Mouse (Mus musculus) liver, embryonic 16.5 days (tissue): Measurements from ENCODE around the gene 2310022B05Rik. TPM values are rescaled to one million over a fixed set of nuclear protein-coding genes. Genes with fewer than 3 reads are reported as not detected.
A peak's percentile ranks its signal among the peaks of the same experiment; 100 is the strongest.

ENCODE experiments used
- ATAC-seq: fragments of 200-750 bp; cut with Nextera tagmentation; 2 replicates; pipeline ENCODE4 v1.8.0; 2017; ENCODE audit warnings: low read depth, mild to moderate bottlenecking, moderate number of reproducible peaks, moderate library complexity
- H3K27ac ChIP-seq: fragments of 300-500 bp; sonication (generic); 2 replicates; pipeline ENCODE4 v1.5.1; 2014; ENCODE audit warnings: mild to moderate bottlenecking, low read length
- H3K27me3 ChIP-seq: fragments of 300-500 bp; sonication (generic); 2 replicates; pipeline ENCODE4 v1.6.1; 2014; ENCODE audit warnings: low read depth, low read length, mixed read lengths; ENCODE audit not compliant: control insufficient read depth, insufficient read depth
- H3K36me3 ChIP-seq: fragments of 300-500 bp; sonication (generic); 2 replicates; pipeline ENCODE4 v1.6.1; 2014; ENCODE audit warnings: mild to moderate bottlenecking; ENCODE audit not compliant: control insufficient read depth, insufficient read depth
- H3K4me1 ChIP-seq: fragments of 300-500 bp; sonication (generic); 2 replicates; pipeline ENCODE4 v1.6.1; 2014; ENCODE audit warnings: low read depth, low read length, mixed read lengths; ENCODE audit not compliant: control insufficient read depth
- H3K4me2 ChIP-seq: fragments of 300-500 bp; sonication (generic); 2 replicates; pipeline ENCODE4 v1.6.1; 2014; ENCODE audit warnings: low read depth, low read length, mixed read lengths
- H3K4me3 ChIP-seq: fragments of 300-500 bp; sonication (generic); 2 replicates; pipeline ENCODE4 v1.5.1; 2014; ENCODE audit warnings: low read depth, mild to moderate bottlenecking, low read length
- H3K9ac ChIP-seq: fragments of 300-500 bp; sonication (generic); 2 replicates; pipeline ENCODE4 v1.6.1; 2014; ENCODE audit warnings: low read depth, low read length
- H3K9me3 ChIP-seq: fragments of 300-500 bp; sonication (generic); replicated peaks from 2 replicates; pipeline ENCODE4 v1.6.1; 2016; ENCODE audit warnings: low read length; ENCODE audit not compliant: control insufficient read depth
- WGBS: fragments of 180-500 bp; shearing (Covaris S2); extraction: QIAGEN DNeasy Blood & Tissue Kit; methylation state at CpG from one replicate; pipeline ENCODE4 v1.1.7; 2014; ENCODE audit not compliant: insufficient replicate concordance; 5-methylcytosine and 5-hydroxymethylcytosine counted together
- polyA plus RNA-seq: library from polyadenylated mRNA; unstranded; fragments of >200 nt; fragmentation: Nextera tagmentation; extraction: Ambion mirVana; gene quantifications from 2 replicates; pipeline ENCODE4 v1.2.1, GENCODE M21; 2015

2310022B05Rik gene
- polyA plus RNA-seq, 1 experiment from 2014 or later = 6.4 TPM

- Histone ChIP-seq H3K4me2 (no peak overlapping the region), H3K4me3 (no peak overlapping the region), H3K9me3 (no peaks in the 10 kb centered on the region), H3K9ac (no peak overlapping the region), H3K4me1 (peaks cover 17% of the 10 kb centered on the region), H3K36me3 (no peaks in the 10 kb centered on the region), H3K27ac (peak overlapping the region; percentile 76), H3K27me3 (no peaks in the 10 kb centered on the region)
- peak; percentile 83 for ATAC-seq
- 74% methylated on average over 20 of the region's 20 CpGs for WGBS
These were observed 11.4 kb downstream of the 2310022B05Rik start for GRCm38 (mm10) chr8:124651776-124652175.

GRCm38 (mm10) chr8:124648311-124648710 lies 14.9 kb downstream of the 2310022B05Rik start:
- Histone ChIP-seq H3K4me3 (no peak overlapping the region), H3K27ac (no peak overlapping the region), H3K9ac (no peak overlapping the region), H3K4me1 (peaks cover 13% of the 10 kb centered on the region), H3K27me3 (no peaks in the 10 kb centered on the region), H3K4me2 (no peak overlapping the region), H3K36me3 (no peaks in the 10 kb centered on the region), H3K9me3 (no peaks in the 10 kb centered on the region)
- ATAC-seq = no peak

DNA sequence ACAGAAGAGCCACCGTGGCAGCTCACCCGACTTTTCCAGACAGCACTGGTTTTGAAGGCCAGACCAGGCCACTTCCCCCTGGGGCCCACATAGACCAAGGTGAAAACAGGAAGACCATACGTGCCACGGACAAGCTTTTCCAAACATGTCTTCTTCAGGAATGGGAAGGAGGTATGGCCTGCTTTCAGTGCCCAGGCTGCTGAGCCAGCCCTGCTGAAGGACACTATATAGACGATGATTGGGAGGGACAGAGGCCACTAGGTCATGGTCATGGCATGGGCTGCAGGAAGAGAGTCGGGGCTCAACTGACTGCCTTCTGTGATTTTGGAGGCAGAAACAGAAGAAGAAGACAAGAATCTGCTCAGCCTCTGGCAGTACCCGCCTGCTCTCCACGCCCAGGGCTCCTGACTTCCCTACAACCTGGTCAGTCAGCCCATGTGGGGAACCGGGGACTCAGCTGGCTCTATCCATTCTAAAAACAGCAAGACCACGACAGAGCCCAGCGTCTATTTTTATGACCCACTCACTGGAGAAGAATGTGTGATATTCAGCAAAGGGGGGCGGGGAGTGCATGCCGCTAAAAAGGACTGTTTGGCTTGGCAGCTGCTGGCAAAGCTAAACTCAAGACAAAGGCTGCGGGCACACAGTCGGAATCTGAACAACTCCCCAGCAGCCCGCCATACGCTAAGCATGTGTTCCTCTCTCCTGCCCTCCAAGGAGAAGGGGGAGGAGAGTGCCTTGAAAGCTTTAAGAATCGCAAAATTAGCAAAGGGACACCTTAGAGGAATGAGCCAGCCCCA lies 19.4 kb downstream of the 2310022B05Rik start:
- Histone ChIP-seq H3K36me3 (peaks cover 6% of the 10 kb centered on the region), H3K4me1 (no peaks in the 10 kb centered on the region), H3K9ac (no peak overlapping the region), H3K27me3 (no peaks in the 10 kb centered on the region), H3K9me3 (no peaks in the 10 kb centered on the region), H3K27ac (no peak overlapping the region), H3K4me3 (no peak overlapping the region), H3K4me2 (no peak overlapping the region)
- 60% methylated on average over 18 of the region's 18 CpGs for WGBS
- ATAC-seq = no peak

DNA sequence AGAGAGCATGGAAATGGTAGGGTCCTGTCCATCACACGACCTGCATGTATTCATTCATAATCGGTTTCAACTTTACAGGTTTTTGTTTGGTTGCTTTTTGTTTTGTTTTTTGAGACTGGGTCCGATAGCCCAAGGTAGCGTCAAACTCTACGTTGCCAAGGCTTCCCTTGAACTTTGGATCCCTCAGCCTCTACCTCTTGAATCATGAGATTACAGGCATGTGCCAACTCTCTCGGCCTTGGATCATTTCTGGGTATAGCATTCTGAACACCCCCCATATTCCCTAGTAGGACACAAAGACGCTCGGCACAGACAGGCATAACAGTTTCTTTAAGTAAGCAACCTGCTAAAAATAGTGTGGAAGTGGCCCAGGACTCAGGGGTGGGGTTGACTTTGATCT lies 21.6 kb downstream of the 2310022B05Rik start:
- 88% methylated on average over 8 of the region's 8 CpGs for WGBS
- Histone ChIP-seq H3K36me3 (peaks cover 13% of the 10 kb centered on the region), H3K9ac (no peak overlapping the region), H3K27ac (no peak overlapping the region), H3K4me3 (no peak overlapping the region), H3K4me2 (no peak overlapping the region), H3K27me3 (no peaks in the 10 kb centered on the region), H3K9me3 (no peaks in the 10 kb centered on the region), H3K4me1 (no peaks in the 10 kb centered on the region)
- no peak for ATAC-seq

DNA sequence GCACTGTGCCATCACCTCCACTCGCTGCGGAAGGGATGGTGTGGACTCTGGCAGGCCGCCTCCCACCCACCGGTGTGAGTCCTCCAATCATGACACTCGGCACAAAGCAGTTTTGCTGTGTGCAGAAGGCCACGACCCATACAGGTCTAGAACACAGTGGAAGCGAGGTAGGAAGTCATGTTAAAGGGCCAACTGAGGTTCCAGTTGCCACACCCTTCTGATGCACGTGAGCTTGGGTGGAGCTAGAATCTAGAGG lies 28.0 kb downstream of the 2310022B05Rik start:
- H3K27ac ChIP-seq = no peak overlapping the region
- H3K9ac ChIP-seq = no peak overlapping the region
- peaks cover 14% of the 10 kb centered on the region for H3K36me3 ChIP-seq
- peaks cover 2% of the 10 kb centered on the region; the same call in 1 of the 2 replicates for H3K4me1 ChIP-seq
- H3K4me2 ChIP-seq = no peak overlapping the region
- WGBS = 61% methylated on average over 8 of the region's 8 CpGs
- no peak for ATAC-seq
- H3K9me3 ChIP-seq = no peaks in the 10 kb centered on the region
- H3K27me3 ChIP-seq = no peaks in the 10 kb centered on the region
- H3K4me3 ChIP-seq = no peak overlapping the region

GRCm38 (mm10) chr8:124634411-124635246 lies 28.5 kb downstream of the 2310022B05Rik start:
- Histone ChIP-seq H3K4me2 (no peak overlapping the region), H3K27me3 (no peaks in the 10 kb centered on the region), H3K9me3 (no peaks in the 10 kb centered on the region), H3K9ac (no peak overlapping the region), H3K36me3 (peaks cover 14% of the 10 kb centered on the region), H3K4me1 (peaks cover 2% of the 10 kb centered on the region; the same call in 1 of the 2 replicates), H3K27ac (no peak overlapping the region), H3K4me3 (no peak overlapping the region)
- ATAC-seq = no peak
- WGBS = 76% methylated on average over 13 of the region's 13 CpGs

- WGBS = 64% methylated on average over 14 of the region's 14 CpGs
These were observed 30.0 kb downstream of the 2310022B05Rik start for GRCm38 (mm10) chr8:124633001-124633703.

GRCm38 (mm10) chr8:124631966-124632365 lies 31.2 kb downstream of the 2310022B05Rik start:
- Histone ChIP-seq H3K9me3 (no peaks in the 10 kb centered on the region), H3K36me3 (peaks cover 4% of the 10 kb centered on the region; the same call in 1 of the 2 replicates), H3K9ac (no peak overlapping the region), H3K27me3 (no peaks in the 10 kb centered on the region), H3K4me2 (no peak overlapping the region), H3K4me1 (peaks cover 2% of the 10 kb centered on the region; the same call in 1 of the 2 replicates), H3K27ac (no peak overlapping the region), H3K4me3 (no peak overlapping the region)
- WGBS = 51% methylated on average over 7 of the region's 7 CpGs
- ATAC-seq = no peak

More at GRCm38 (mm10) chr8:124633001-124633703, 30.0 kb downstream of the 2310022B05Rik start:
- H3K4me2 ChIP-seq = no peak overlapping the region
- no peak overlapping the region for H3K27ac ChIP-seq
- no peak overlapping the region for H3K9ac ChIP-seq
- peaks cover 9% of the 10 kb centered on the region for H3K36me3 ChIP-seq
- no peaks in the 10 kb centered on the region for H3K9me3 ChIP-seq
- no peak overlapping the region for H3K4me3 ChIP-seq
- H3K27me3 ChIP-seq = no peaks in the 10 kb centered on the region
- no peak for ATAC-seq
- H3K4me1 ChIP-seq = peaks cover 2% of the 10 kb centered on the region; the same call in 1 of the 2 replicates
